Mouse (Mus musculus) heart, postnatal 0 days (tissue): ENCODE results near the gene Trim67.

Source experiments
- CTCF ChIP-seq: IDR thresholded peaks from 2 replicates; pipeline ENCODE4 v1.5.1; 2016; ENCODE audit warnings: antibody characterized with exemption, control low read depth, low read depth
- EP300 ChIP-seq: IDR thresholded peaks from 2 replicates; pipeline ENCODE4 v1.6.1; 2016; ENCODE audit warnings: antibody characterized with exemption, low read depth

DNA sequence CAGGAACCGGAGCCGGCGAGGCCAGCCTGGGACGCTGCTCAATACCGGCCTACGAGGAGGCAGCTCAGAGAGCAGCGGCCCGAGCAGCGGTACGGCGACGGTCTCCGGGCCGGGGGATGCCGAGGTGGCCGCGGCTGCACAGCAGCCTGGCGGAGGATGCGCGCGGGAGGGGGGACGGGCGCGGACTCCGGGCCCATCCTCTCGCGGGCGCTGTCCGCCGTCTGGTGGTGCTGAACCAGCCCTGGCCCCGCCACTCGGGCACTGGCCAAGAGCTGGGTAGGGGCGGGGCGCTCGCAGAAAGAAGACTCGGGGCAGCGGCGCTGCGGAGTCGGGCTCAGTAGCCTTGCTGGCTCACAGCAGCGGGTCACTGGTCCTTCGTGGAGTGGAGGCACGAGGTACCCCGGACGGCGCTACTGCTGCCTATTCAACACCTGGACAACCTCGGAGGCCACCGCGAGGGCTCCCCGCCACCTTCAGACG, 320 bp downstream of the Trim67 start:
- no peak for TF ChIP-seq CTCF
- TF ChIP-seq EP300 = no peak
